Mouse (Mus musculus): ENCODE data around the gene Gm17728. TPM values are rescaled to one million over a fixed set of nuclear protein-coding genes. Genes with fewer than 3 reads are reported as not detected.
A peak's percentile ranks its signal among the peaks of the same experiment; 100 is the strongest.
"Not testable (repeated sequence)": the region's sequence is repeated elsewhere in the genome, so short reads cannot be mapped to it uniquely, and the experiment has no call there.

The Gm17728 gene
- total RNA-seq (2021), result not detected
- long read RNA-seq, experiment 1, result 0 reads
- long read RNA-seq, experiment 2, result 0 reads

GRCm38 (mm10) chr17:9421760-9422159 is at the start of gene Gm17728:
Gene Gm17728, plus strand, starts transcription at chr17:9422060.
- DNase-seq, result not testable (repeated sequence)

GRCm38 (mm10) chr17:9397493-9397892 is 24.4 kb upstream of the Gm17728 start:
- DNase-seq, result no peak

GRCm38 (mm10) chr17:9398551-9398950 is 23.3 kb upstream of the Gm17728 start:
- peak in 1 of 2 experiments; percentile 6 for DNase-seq

GRCm38 (mm10) chr17:9403991-9404390 is 17.9 kb upstream of the Gm17728 start:
- no peak for DNase-seq

- no peak for DNase-seq
Measured at GRCm38 (mm10) chr17:9407640-9408039, 14.2 kb upstream of the Gm17728 start.

- no peak for DNase-seq
Measured at GRCm38 (mm10) chr17:9419016-9419415, 2.8 kb upstream of the Gm17728 start.

- no peak for DNase-seq
Measured at GRCm38 (mm10) chr17:9428374-9428994, 6.6 kb downstream of the Gm17728 start.

- no peak for DNase-seq
Measured at GRCm38 (mm10) chr17:9439997-9440655, 18.3 kb downstream of the Gm17728 start.

- no peak for DNase-seq
Measured at GRCm38 (mm10) chr17:9456406-9456805, 34.5 kb downstream of the Gm17728 start.

- DNase-seq, result no peak
Measured at GRCm38 (mm10) chr17:9460904-9461303, 39.0 kb downstream of the Gm17728 start.

Other genes starting within 250 kb of the Gm17728 start
- not detected for gene Pabpc6, start 247.7 kb downstream of the Gm17728 start, total RNA-seq (2021)